Mouse (Mus musculus) layer of hippocampus, postnatal 10 days (tissue): ENCODE measurements at regions not wholly inside any gene's neighbourhood (a gene's known extent, or its start where the extent isn't known, plus 50 kb on each side); places are given as distances from the start of the nearest gene placed in this dataset.
"Not testable (repeated sequence)": the region's sequence is repeated elsewhere in the genome, so short reads cannot be mapped to it uniquely, and the experiment has no call there.

Experiments
- DNase-seq, 2 experiments: peaks; one replicate each; pipeline ENCODE4 v3.0.0; 2021; ENCODE audit warnings: low spot score in 2 of 2

DNA sequence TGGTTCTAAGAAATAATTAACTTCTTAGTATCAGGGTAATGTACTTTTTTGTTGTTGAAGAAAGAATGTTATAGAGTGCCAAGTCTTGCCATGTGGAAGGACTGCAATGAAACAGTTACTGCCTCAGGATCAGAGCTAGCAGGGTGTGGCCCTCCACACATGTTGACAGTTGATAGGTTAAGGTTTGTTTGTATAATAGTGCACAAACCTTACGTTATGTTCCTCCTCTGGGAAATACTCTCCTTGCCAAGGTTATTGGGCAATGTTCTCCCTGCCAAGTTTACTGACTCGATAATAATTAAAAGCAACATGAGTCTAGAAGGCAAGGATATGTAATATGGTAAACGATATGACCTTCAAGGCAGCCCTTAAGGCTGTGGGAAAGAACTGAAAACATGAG, 799.2 kb downstream of the Rab28 start:
- DNase-seq, result no peak

- DNase-seq, result no peak
These were observed 806.2 kb downstream of the Rab28 start for GRCm38 (mm10) chr5:40901742-40902141.

- DNase-seq, result no peak
These were observed 825.1 kb downstream of the Rab28 start for GRCm38 (mm10) chr5:40882886-40883285.

- DNase-seq, result no peak
These were observed 830.2 kb downstream of the Rab28 start for GRCm38 (mm10) chr5:40877756-40878155.

DNA sequence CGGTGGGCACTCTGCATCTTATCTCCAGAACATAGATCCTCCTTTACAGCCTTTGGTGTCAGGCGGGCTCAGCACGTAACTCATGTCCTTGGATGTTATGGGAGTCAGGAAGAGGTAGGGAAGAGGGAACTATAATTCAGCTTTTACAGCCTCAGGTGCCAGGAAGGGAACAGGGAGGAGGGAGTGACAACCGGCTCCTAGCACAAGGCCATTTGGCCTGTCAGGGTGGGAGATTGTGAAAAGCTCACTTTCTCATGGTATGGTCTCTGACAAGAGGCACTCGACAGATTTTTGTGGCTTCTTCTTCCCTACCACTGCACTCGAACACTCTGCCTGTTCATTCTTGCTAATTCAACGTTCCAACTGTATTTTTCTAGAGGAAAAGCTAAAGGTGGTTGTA, 845.6 kb downstream of the Rab28 start:
- DNase-seq, result not testable (repeated sequence)
